Mouse (Mus musculus) liver, adult 2 months (tissue): ENCODE data around the gene Phc1.

Experiments used
- CTCF ChIP-seq: fragments of 200-500 bp; IDR thresholded peaks from 2 replicates; pipeline ENCODE4 v1.5.1; 2011; ENCODE audit warnings: low read depth, low read length, control low read depth
- POLR2A ChIP-seq: fragments of 200-500 bp; IDR thresholded peaks from 2 replicates; pipeline ENCODE4 v1.6.1; 2011; ENCODE audit warnings: low read length, control low read depth; ENCODE audit not compliant: insufficient read depth; ENCODE audit errors: extremely low read depth

- TF ChIP-seq CTCF, result no peak
- TF ChIP-seq POLR2A, result no peak
These were observed at the start of gene Phc1 for GRCm38 (mm10) chr6:122340349-122341000.
